Mouse (Mus musculus): ENCODE data around the gene Ufd1. TPM values are rescaled to one million over a fixed set of nuclear protein-coding genes. Genes with fewer than 3 reads are reported as not detected.
"Not testable (repeated sequence)": the region's sequence is repeated elsewhere in the genome, so short reads cannot be mapped to it uniquely, and the experiment has no call there.

Gene Ufd1
- polyA plus RNA-seq, 1 experiment from 2014 or later: 119 TPM

GRCm38 (mm10) chr16:18812385-18812910 is 869 bp downstream of the Ufd1 start:
- Histone ChIP-seq H3K4me2 (peak overlapping the region; percentile 85), H3K36me3 (peaks cover 44% of the 10 kb centered on the region), H3K9me3 (no peaks in the 10 kb centered on the region), H3K4me1 (peaks cover 21% of the 10 kb centered on the region), H3K27ac (peak overlapping the region; percentile 75), H3K27me3 (no peaks in the 10 kb centered on the region), H3K9ac (peak overlapping the region; percentile 91), H3K4me3 (peak overlapping the region; percentile 80)
- no peak for ATAC-seq (ENCODE audit: insufficient number of reproducible peaks, insufficient read depth, low FRiP score, low TSS enrichment, low read depth)
- 2% methylated on average over 31 of the region's 31 CpGs for WGBS

- 85% methylated on average over 1 of the region's 1 CpGs for WGBS
These were observed 10.8 kb downstream of the Ufd1 start for GRCm38 (mm10) chr16:18822356-18822755.

GRCm38 (mm10) chr16:18822925-18823324 is 11.3 kb downstream of the Ufd1 start:
- Histone ChIP-seq H3K4me2 (no peak overlapping the region), H3K27ac (no peak overlapping the region), H3K4me1 (no peaks in the 10 kb centered on the region), H3K27me3 (no peaks in the 10 kb centered on the region), H3K36me3 (peaks cover 96% of the 10 kb centered on the region), H3K9me3 (no peaks in the 10 kb centered on the region), H3K4me3 (no peak overlapping the region), H3K9ac (no peak overlapping the region)
- ATAC-seq (ENCODE audit: insufficient number of reproducible peaks, insufficient read depth, low FRiP score, low TSS enrichment, low read depth): no peak
- WGBS: 88% methylated on average over 4 of the region's 4 CpGs

More at GRCm38 (mm10) chr16:18822356-18822755, 10.8 kb downstream of the Ufd1 start:
- Histone ChIP-seq H3K27me3 (no peaks in the 10 kb centered on the region), H3K27ac (no peak overlapping the region), H3K36me3 (peaks cover 96% of the 10 kb centered on the region), H3K9ac (no peak overlapping the region), H3K4me2 (no peak overlapping the region), H3K9me3 (no peaks in the 10 kb centered on the region), H3K4me3 (no peak overlapping the region), H3K4me1 (no peaks in the 10 kb centered on the region)
- ATAC-seq (ENCODE audit: insufficient number of reproducible peaks, insufficient read depth, low FRiP score, low TSS enrichment, low read depth): no peak

- no peak overlapping the region for H3K4me3 ChIP-seq
- H3K36me3 ChIP-seq: peaks cover 93% of the 10 kb centered on the region
- no peaks in the 10 kb centered on the region for H3K4me1 ChIP-seq
- no peak overlapping the region for H3K4me2 ChIP-seq
- 94% methylated on average over 3 of the region's 3 CpGs for WGBS
- H3K27ac ChIP-seq: no peak overlapping the region
- H3K9ac ChIP-seq: no peak overlapping the region
- no peaks in the 10 kb centered on the region for H3K9me3 ChIP-seq
- H3K27me3 ChIP-seq: no peaks in the 10 kb centered on the region
- ATAC-seq (ENCODE audit: insufficient number of reproducible peaks, insufficient read depth, low FRiP score, low TSS enrichment, low read depth): no peak
These were observed 17.1 kb downstream of the Ufd1 start for GRCm38 (mm10) chr16:18828630-18829029.

GRCm38 (mm10) chr16:18829102-18829501 is 17.5 kb downstream of the Ufd1 start:
- H3K4me3 ChIP-seq: no peak overlapping the region
- no peak for ATAC-seq (ENCODE audit: insufficient number of reproducible peaks, insufficient read depth, low FRiP score, low TSS enrichment, low read depth)
- H3K36me3 ChIP-seq: peaks cover 94% of the 10 kb centered on the region
- no peaks in the 10 kb centered on the region for H3K9me3 ChIP-seq
- 91% methylated on average over 6 of the region's 6 CpGs for WGBS
- no peaks in the 10 kb centered on the region for H3K27me3 ChIP-seq
- no peak overlapping the region for H3K27ac ChIP-seq
- no peak overlapping the region for H3K4me2 ChIP-seq
- no peak overlapping the region for H3K9ac ChIP-seq
- H3K4me1 ChIP-seq: no peaks in the 10 kb centered on the region

GRCm38 (mm10) chr16:18833486-18833885 is 21.9 kb downstream of the Ufd1 start:
- Histone ChIP-seq H3K9ac (no peak overlapping the region), H3K27me3 (no peaks in the 10 kb centered on the region), H3K4me1 (peaks cover 3% of the 10 kb centered on the region; the same call in 1 of the 2 replicates), H3K27ac (no peak overlapping the region), H3K36me3 (peaks cover 69% of the 10 kb centered on the region), H3K4me2 (no peak overlapping the region), H3K4me3 (no peak overlapping the region), H3K9me3 (no peaks in the 10 kb centered on the region)
- ATAC-seq (ENCODE audit: insufficient number of reproducible peaks, insufficient read depth, low FRiP score, low TSS enrichment, low read depth): no peak
- 70% methylated on average over 2 of the region's 2 CpGs for WGBS

GRCm38 (mm10) chr16:18836073-18836467 is 24.5 kb downstream of the Ufd1 start:
- H3K9ac ChIP-seq: peak overlapping the region; percentile 90; the same call in 1 of the 2 replicates
- no peaks in the 10 kb centered on the region for H3K9me3 ChIP-seq
- no peaks in the 10 kb centered on the region for H3K27me3 ChIP-seq
- H3K4me3 ChIP-seq: peak overlapping the region; percentile 91
- H3K4me2 ChIP-seq: peak overlapping the region; percentile 69
- no peak overlapping the region for H3K27ac ChIP-seq
- peaks cover 3% of the 10 kb centered on the region; the same call in 1 of the 2 replicates for H3K4me1 ChIP-seq
- no peak for ATAC-seq (ENCODE audit: insufficient number of reproducible peaks, insufficient read depth, low FRiP score, low TSS enrichment, low read depth)
- WGBS: 28% methylated on average over 3 of the region's 3 CpGs
- H3K36me3 ChIP-seq: peaks cover 54% of the 10 kb centered on the region

- peak; percentile 96 for ATAC-seq (ENCODE audit: insufficient number of reproducible peaks, insufficient read depth, low FRiP score, low TSS enrichment, low read depth)
- Histone ChIP-seq H3K36me3 (peaks cover 49% of the 10 kb centered on the region), H3K9me3 (no peaks in the 10 kb centered on the region), H3K4me1 (peaks cover 3% of the 10 kb centered on the region; the same call in 1 of the 2 replicates), H3K27me3 (no peaks in the 10 kb centered on the region), H3K4me3 (peak within 1 kb of the TSS; percentile 91), H3K9ac (peak within 1 kb of the TSS; percentile 90), H3K4me2 (peak within 1 kb of the TSS; percentile 69), H3K27ac (peak within 1 kb of the TSS; percentile 81)
- WGBS: under 1% methylated on average over 46 of the region's 46 CpGs
These were observed 25.1 kb downstream of the Ufd1 start, which contains the start of the genes 2510002D24Rik and Gm28539 for GRCm38 (mm10) chr16:18836468-18837208. Gene 2510002D24Rik, plus strand, starts transcription at chr16:18836578. Gene Gm28539, plus strand, starts transcription at chr16:18836584.

GRCm38 (mm10) chr16:18838346-18838745 is 26.8 kb downstream of the Ufd1 start:
- Histone ChIP-seq H3K4me3 (no peak overlapping the region), H3K4me2 (no peak overlapping the region), H3K27ac (no peak overlapping the region), H3K27me3 (no peaks in the 10 kb centered on the region), H3K36me3 (peaks cover 33% of the 10 kb centered on the region), H3K4me1 (peaks cover 3% of the 10 kb centered on the region; the same call in 1 of the 2 replicates), H3K9ac (no peak overlapping the region), H3K9me3 (no peaks in the 10 kb centered on the region)
- WGBS: 93% methylated on average over 4 of the region's 4 CpGs
- ATAC-seq (ENCODE audit: insufficient number of reproducible peaks, insufficient read depth, low FRiP score, low TSS enrichment, low read depth): no peak

- no peak for ATAC-seq (ENCODE audit: insufficient number of reproducible peaks, insufficient read depth, low FRiP score, low TSS enrichment, low read depth)
- H3K4me3 ChIP-seq: no peak overlapping the region
- H3K9ac ChIP-seq: no peak overlapping the region
- H3K9me3 ChIP-seq: no peaks in the 10 kb centered on the region
- H3K4me2 ChIP-seq: no peak overlapping the region
- H3K27me3 ChIP-seq: no peaks in the 10 kb centered on the region
- 88% methylated on average over 15 of the region's 15 CpGs for WGBS
- H3K27ac ChIP-seq: no peak overlapping the region
- no peaks in the 10 kb centered on the region for H3K4me1 ChIP-seq
- H3K36me3 ChIP-seq: no peaks in the 10 kb centered on the region
These were observed 34.8 kb downstream of the Ufd1 start for GRCm38 (mm10) chr16:18846301-18846820.

- not testable (repeated sequence) for H3K4me2 ChIP-seq; H3K4me1 ChIP-seq; H3K9ac ChIP-seq; H3K27me3 ChIP-seq; ATAC-seq (ENCODE audit: insufficient number of reproducible peaks, insufficient read depth, low FRiP score, low TSS enrichment, low read depth); H3K4me3 ChIP-seq; H3K36me3 ChIP-seq; H3K9me3 ChIP-seq; H3K27ac ChIP-seq
- WGBS: 87% methylated on average over 15 of the region's 17 CpGs
These were observed 38.1 kb downstream of the Ufd1 start for GRCm38 (mm10) chr16:18849521-18850190.

Data from embryonic facial prominence, embryonic 13.5 days (tissue).